Mouse (Mus musculus) T-helper 2 cell (primary cell): ENCODE data around the gene Npc1l1.
"Not testable (repeated sequence)": the region's sequence is repeated elsewhere in the genome, so short reads cannot be mapped to it uniquely, and the experiment has no call there.

Experiments
- in situ Hi-C: fragments of 300-600 bp; cut with MboI, MseI; formaldehyde crosslinking; loops from one replicate; pipeline ENCODE4 v1.15.1; 2025; ENCODE audit warnings: high pct_unique_total_duplicates

Npc1l1 gene

GRCm38 (mm10) chr11:6230012-6230411, at the start of gene Npc1l1:
TSS of gene Npc1l1 (minus strand) at chr11:6230143.
- in situ Hi-C loops, result no loop called here

DNA sequence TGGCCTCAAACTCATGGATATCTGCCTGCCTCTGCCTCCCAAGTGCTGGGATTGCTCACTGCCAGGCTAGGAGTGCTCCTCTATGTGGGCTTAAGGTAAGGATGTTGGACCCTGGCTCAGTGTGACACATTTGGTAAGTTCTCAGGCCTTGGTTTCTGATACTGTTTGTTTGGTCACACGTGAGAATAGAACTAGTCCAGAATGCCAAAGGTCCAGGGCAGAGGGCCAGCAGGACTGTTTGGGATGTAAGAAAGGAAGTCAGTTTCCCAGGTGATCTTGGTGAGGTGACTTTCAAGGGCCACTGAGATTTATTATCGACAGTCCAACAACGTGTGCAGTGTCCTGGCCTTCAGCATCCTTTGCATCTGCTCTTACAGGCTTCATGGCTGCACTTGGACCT, 46.5 kb upstream of the Npc1l1 start:
- in situ Hi-C loops, result no loop called here

DNA sequence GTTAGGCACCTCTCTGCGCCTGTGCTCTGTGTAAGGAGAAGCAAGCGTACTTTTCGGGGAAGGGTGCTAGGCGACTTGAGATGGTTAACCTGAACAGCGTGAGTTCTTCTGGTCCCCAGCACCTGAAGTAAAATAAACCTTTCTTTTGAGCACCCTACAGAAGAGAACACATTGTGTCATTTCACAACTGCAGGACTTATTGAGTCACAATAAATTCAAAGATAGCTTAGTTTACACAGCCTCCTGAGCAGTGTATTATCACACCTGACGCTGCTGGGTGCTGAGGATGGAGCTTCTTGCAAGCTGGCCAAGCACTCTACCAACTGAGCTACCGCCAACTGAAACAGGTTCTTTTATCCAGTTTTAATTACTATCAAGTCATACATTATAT, 45.1 kb upstream of the Npc1l1 start:
- in situ Hi-C loops, result no loop called here

DNA sequence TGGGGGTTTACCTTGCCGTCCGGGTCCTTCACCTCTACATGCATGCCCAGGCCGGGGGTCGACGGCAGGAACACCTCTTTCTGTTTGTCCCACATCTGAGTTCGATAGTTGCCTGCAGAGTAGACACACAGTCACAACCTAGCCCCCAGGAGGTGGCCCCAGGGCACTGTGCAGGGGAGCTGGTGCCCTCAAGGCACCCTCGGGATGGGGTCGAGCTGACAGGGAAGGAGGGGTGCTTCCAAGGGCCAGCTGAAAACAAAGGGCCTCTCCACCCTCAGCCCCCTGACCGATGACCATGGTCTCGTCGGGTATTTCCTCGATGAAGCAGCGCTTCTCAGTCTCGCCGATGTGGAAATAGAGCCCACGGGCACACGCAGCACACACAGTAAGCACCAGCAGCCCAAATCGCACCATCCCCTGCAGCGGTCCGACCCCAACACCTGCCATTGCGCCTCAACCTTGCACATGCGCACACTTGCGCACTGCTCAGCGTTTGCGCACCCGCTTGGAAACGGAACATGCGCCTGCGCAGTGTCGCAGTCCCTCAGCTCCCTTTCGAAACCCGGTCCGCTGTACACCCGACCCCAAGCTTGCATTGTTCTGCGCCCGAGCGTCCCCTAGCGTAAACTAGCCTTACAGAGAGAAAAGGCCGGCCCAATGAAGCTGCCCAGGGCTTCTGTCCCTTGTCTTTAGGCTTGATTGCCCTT, 44.6 kb upstream of the Npc1l1 start, which contains the start of gene Tmed4:
Tmed4 (minus strand) TSS at position 484 of the 707 bp plus-strand sequence.
- in situ Hi-C loops, result no loop called here

DNA sequence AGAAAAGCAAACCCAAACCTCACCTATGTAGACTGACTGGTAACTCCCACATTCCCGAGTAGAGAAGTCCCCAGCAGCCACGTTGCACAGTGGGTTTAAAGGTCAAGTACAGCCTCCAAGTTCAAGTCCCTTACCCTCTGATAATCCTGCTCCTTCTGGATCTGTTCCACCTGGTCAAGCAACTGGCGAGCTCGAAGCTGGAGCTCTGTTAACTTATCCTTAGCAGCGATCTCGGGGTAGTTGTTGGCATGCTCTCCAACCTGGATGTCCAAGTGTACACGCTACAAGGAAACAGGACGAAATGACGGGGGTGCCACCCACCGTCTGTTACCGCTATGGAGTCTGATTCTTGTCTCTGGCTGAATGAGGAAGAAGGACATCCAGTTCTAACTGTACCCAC, 43.7 kb upstream of the Npc1l1 start:
- in situ Hi-C loops, result no loop called here

GRCm38 (mm10) chr11:6267320-6268254, 37.6 kb upstream of the Npc1l1 start, which contains the start of gene Ddx56:
TSS of gene Ddx56 (minus strand) at chr11:6267772.
- in situ Hi-C loops, result no loop called here

- in situ Hi-C loops, result no loop called here
These were observed 36.7 kb upstream of the Npc1l1 start for GRCm38 (mm10) chr11:6266621-6267020.

GRCm38 (mm10) chr11:6261434-6262082, 31.6 kb upstream of the Npc1l1 start:
- in situ Hi-C loops, result no loop called here

DNA sequence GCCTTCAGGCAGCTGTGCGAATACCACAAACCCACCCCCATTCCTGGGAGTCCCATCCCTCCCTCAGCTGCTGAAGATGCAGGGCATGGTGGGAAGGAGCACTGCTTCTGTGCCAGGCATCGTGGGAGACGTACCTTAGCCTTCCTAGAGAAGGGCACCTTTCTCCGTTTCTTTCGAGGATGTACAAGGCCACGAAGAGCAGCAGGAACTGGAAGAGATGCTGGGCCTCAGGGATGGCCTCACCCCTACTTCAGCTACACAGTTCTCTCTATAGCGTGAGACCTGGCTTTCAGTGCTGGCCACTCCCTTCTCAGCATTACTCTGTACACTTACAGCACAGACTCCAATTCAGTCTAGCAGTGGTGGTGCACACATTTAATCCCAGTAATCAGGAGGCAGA, 29.5 kb upstream of the Npc1l1 start:
- in situ Hi-C loops, result no loop called here

DNA sequence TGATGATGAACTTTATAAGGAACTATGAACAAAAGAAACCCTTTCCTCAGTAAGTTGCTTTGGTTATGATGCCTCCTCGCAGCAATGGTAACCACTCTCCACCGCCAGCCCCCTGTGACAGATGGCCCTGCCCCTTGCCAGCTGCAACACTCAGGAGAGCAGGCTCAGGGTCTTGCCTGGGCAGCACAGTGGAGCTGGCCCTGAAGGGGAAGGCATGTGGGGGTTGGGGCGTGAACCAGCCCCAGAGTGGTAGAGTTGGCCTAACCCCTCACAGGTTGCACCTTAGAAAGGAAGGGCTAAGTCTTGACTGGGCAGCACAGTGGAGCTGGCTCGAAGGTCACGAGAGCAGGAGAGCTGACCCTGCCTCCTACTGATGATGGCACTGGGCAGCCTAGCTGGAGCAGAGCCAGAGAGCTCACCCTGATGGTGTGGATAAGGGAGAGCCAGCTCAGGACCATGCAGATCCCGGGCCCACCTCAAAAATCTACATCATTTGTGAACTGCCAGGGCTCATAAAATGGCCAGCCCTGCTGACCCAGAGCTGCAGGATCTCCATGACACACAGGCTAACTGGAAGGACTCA, 26.6 kb upstream of the Npc1l1 start:
- in situ Hi-C loops, result no loop called here

DNA sequence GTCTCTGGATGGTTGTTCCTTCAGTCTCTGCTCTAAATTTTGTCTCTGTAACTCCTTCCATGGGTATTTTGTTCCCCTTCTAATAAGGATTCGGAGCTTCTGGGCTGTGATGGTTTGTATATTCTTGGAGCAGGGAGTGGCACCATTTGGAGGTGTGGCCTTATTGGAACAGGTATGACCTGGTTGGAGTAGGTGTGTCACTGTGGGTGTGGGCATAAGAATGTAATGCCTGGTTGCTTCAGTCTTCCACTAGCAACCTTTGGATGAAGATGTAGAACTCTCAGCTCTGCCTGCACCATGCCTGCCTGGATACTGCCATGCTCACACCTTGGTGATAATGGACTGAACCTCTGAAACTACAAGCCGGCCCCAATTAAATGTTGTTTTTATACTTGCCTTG, 24.7 kb upstream of the Npc1l1 start:
- in situ Hi-C loops, result not testable (repeated sequence)

- in situ Hi-C loops, result no loop called here
These were observed 22.9 kb upstream of the Npc1l1 start for GRCm38 (mm10) chr11:6252824-6253223.

DNA sequence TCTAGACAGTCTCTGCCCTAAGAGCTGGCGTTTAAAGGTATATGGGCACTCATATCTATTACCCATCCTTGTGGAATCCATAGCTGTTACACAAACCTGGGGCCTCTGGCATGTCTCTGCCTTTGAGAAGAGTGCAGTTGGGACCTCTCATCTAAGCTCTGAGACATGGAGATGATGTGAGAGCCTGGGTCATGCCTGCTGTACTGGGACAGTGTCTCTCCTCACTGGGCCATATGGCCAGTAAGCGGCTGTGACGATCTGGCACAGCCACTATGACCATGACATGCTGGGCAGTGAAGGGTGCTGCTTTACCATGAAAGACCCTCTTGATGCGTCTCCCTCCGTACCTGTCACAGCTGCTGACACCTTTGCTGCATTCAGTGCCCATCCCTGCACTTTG, 22.3 kb upstream of the Npc1l1 start:
- in situ Hi-C loops, result no loop called here

DNA sequence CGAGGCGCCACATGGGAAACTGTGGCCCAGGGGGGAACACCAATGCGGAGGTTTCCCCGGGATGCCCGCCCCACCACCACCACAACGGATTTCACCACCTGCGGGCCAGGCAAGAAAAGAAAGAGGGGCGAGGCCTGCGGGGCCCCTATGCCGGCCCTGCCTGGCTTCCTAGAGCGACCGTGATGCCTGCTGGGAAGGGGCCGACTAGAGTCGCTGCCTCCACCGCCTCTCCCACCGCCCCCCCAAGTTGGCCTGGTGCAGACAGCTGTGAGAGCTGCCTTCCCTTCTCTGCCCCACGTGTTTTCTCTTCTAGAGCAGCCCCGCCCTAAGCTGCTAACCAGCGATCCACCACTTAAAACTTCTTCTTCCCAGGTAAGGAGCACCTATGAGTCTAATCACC, 14.8 kb upstream of the Npc1l1 start:
- in situ Hi-C loops, result no loop called here

- in situ Hi-C loops, result no loop called here
These were observed 3.1 kb upstream of the Npc1l1 start for GRCm38 (mm10) chr11:6233025-6233424.

GRCm38 (mm10) chr11:6224541-6225229, 5.3 kb downstream of the Npc1l1 start:
- in situ Hi-C loops, result no loop called here

DNA sequence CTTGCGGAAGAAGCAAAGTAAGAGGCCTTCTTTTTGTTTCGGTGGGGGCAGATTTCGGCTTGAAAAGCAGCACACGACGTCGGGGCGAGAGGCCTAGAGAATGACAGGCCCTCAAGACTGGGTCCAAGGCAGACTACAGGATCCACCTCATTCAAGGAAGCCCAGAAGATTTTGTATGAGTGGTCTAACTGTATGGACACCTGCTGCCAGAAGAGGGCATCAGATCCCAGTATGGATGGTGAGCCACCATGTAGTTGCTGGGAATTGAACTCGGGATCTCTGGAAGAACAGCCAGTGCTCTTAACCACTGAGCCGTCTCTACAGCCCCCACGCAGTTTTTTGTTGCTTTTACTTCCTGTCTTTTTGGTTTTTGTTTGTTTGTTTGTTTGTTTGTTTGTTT, 7.8 kb downstream of the Npc1l1 start:
- in situ Hi-C loops, result no loop called here

- in situ Hi-C loops, result no loop called here
These were observed 10.0 kb downstream of the Npc1l1 start for GRCm38 (mm10) chr11:6219967-6220366.

GRCm38 (mm10) chr11:6218189-6218896, 11.6 kb downstream of the Npc1l1 start:
- in situ Hi-C loops, result no loop called here

DNA sequence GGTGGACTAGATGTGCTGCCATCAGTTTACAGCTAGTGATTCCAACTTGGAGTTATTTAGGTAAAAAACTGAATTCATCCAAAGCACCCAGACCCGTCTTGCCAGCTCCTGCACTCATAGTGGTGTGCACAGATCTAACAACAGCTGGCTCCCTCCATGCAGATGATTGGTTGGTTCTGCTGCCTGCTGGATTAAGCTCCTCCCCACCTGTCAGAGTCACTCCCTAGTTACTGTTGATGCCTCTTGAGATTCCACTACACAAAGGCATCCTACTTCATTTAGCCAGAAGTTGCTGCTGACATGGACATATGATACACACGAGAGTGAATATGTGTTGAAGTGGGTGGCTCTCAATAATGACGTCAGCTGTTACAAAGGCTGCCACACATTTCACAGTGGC, 13.1 kb downstream of the Npc1l1 start:
- in situ Hi-C loops, result no loop called here

GRCm38 (mm10) chr11:6208158-6208557, 21.8 kb downstream of the Npc1l1 start:
- in situ Hi-C loops, result no loop called here
